14 mouse cellular contexts compared by ENCODE assay signal in the genomic region with DNA sequence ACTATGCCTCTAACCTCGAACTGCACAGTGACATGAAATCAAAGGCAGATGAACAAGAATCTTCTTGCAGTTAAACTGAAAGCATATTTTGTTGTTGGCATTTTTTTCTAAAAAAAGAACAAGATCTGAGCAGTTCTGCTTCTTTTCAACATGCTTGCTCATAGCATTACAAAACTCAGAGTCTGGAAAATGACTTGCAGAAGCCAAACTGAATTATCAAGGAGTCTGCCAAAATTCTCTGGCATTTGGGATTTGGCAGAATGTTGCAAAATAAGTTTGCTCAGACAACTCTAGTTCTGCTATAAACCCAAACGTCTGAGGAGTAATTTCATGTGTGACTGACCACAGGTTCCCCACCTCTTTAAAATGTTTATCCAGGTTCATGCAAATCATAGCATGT.
DNase-seq lines count a peak whose midpoint lies in the region; ATAC-seq lines count a peak whose summit lies in the region.
"Had no signal": no experiment of that assay in that cellular context is flagged by ENCODE, and none has a peak within 500 bp of the region (broad histone marks: within the 10 kb centered on the region; RNA-seq: fewer than 3 reads in every experiment).

No protein-coding gene starts in this region.

- no peak for ATAC-seq in forebrain, embryonic 14.5 days
- ATAC-seq in heart, embryonic 12.5 days (ENCODE audit: insufficient number of reproducible peaks, low FRiP score): no peak
- no peak for ATAC-seq in kidney, embryonic 16.5 days (ENCODE audit: low FRiP score, low TSS enrichment)
- ATAC-seq: hindbrain, embryonic 16.5 days had no signal

- H3K36me3 ChIP-seq in forebrain, embryonic 14.5 days (ENCODE audit: control insufficient read depth, insufficient read depth, low read length): no peaks in the 10 kb centered on the region
- no peaks in the 10 kb centered on the region for H3K36me3 ChIP-seq in forebrain, embryonic 10.5 days (replicated peaks)
- no peaks in the 10 kb centered on the region for H3K36me3 ChIP-seq in heart, embryonic 12.5 days
- H3K36me3 ChIP-seq in kidney, embryonic 16.5 days (ENCODE audit: insufficient read depth, low read length): no peaks in the 10 kb centered on the region
- H3K36me3 ChIP-seq: stomach, embryonic 15.5 days had no signal

- whole genome bisulfite sequencing in forebrain, embryonic 14.5 days: 69% methylated on average over 2 of the region's 2 CpGs
- WGBS in forebrain, embryonic 10.5 days: 75% methylated on average over 2 of the region's 2 CpGs
- WGBS in heart, embryonic 12.5 days: 53% methylated on average over 2 of the region's 2 CpGs
- 29% methylated on average over 2 of the region's 2 CpGs for WGBS in kidney, embryonic 16.5 days

- H3K9me3 ChIP-seq in forebrain, embryonic 14.5 days (replicated peaks; ENCODE audit: control insufficient read depth, low read length): no peaks in the 10 kb centered on the region
- H3K9me3 ChIP-seq in forebrain, embryonic 10.5 days: no peaks in the 10 kb centered on the region
- H3K9me3 ChIP-seq in heart, embryonic 12.5 days (replicated peaks): no peaks in the 10 kb centered on the region
- no peaks in the 10 kb centered on the region for H3K9me3 ChIP-seq in kidney, embryonic 16.5 days (ENCODE audit: low read length)
- H3K9me3 ChIP-seq: stomach, embryonic 15.5 days had no signal

- H3K4me2 ChIP-seq in forebrain, embryonic 14.5 days (ENCODE audit: low read length): no peak overlapping the region
- no peak overlapping the region for H3K4me2 ChIP-seq in heart, embryonic 12.5 days
- H3K4me2 ChIP-seq in kidney, embryonic 16.5 days (replicated peaks; ENCODE audit: low read depth, low read length): no peak overlapping the region
- H3K4me2 ChIP-seq: midbrain, embryonic 11.5 days; stomach, embryonic 15.5 days had no signal

- no peaks in the 10 kb centered on the region for H3K4me1 ChIP-seq in forebrain, embryonic 14.5 days (ENCODE audit: control insufficient read depth, insufficient read depth, low read length)
- H3K4me1 ChIP-seq in forebrain, embryonic 10.5 days: no peaks in the 10 kb centered on the region
- H3K4me1 ChIP-seq in heart, embryonic 12.5 days (replicated peaks): no peaks in the 10 kb centered on the region
- no peaks in the 10 kb centered on the region for H3K4me1 ChIP-seq in kidney, embryonic 16.5 days (ENCODE audit: insufficient read depth, low read length)
- H3K4me1 ChIP-seq: stomach, embryonic 15.5 days had no signal

- H3K9ac ChIP-seq in forebrain, embryonic 14.5 days (ENCODE audit: low read length): no peak overlapping the region
- H3K9ac ChIP-seq in heart, embryonic 12.5 days: no peak overlapping the region
- H3K9ac ChIP-seq in kidney, embryonic 16.5 days (replicated peaks; ENCODE audit: low read length): no peak overlapping the region
- H3K9ac ChIP-seq: stomach, embryonic 15.5 days had no signal

- no peak overlapping the region for H3K27ac ChIP-seq in forebrain, embryonic 14.5 days (ENCODE audit: low read depth, low read length)
- no peak overlapping the region for H3K27ac ChIP-seq in forebrain, embryonic 10.5 days
- no peak overlapping the region for H3K27ac ChIP-seq in heart, embryonic 12.5 days (ENCODE audit: poor library complexity, severe bottlenecking)
- H3K27ac ChIP-seq in kidney, embryonic 16.5 days (ENCODE audit: low read length): no peak overlapping the region
- H3K27ac ChIP-seq: kidney, postnatal 0 days; stomach, embryonic 15.5 days had no signal

- H3K4me3 ChIP-seq in forebrain, embryonic 14.5 days (ENCODE audit: low read depth, low read length): no peak overlapping the region
- no peak overlapping the region for H3K4me3 ChIP-seq in forebrain, embryonic 10.5 days
- no peak overlapping the region for H3K4me3 ChIP-seq in heart, embryonic 12.5 days
- no peak overlapping the region for H3K4me3 ChIP-seq in kidney, embryonic 16.5 days (ENCODE audit: low read length)
- H3K4me3 ChIP-seq: stomach, embryonic 15.5 days had no signal

- peak; percentile 26 for DNase-seq in forebrain, embryonic 14.5 days (ENCODE audit: low spot score)
- no peak for DNase-seq in forebrain, embryonic 10.5 days (ENCODE audit: extremely low spot score, low spot score)
- peak; percentile 21 to 31 for DNase-seq in heart, adult 9 months (ENCODE audit: low spot score in 2 of 2)
- peak; percentile 11 for DNase-seq in ovary, postnatal 14 days (ENCODE audit: low spot score)
- no peak for DNase-seq in ovary, postnatal 36 days (ENCODE audit: low spot score)
- peak; percentile 50 for DNase-seq in lung, postnatal 25 days (ENCODE audit: low spot score)
- DNase-seq: adrenal gland, postnatal 25 days; cerebellum, adult 18-20 months had no signal

- H3K27me3 ChIP-seq in forebrain, embryonic 14.5 days (replicated peaks; ENCODE audit: control insufficient read depth, insufficient read depth, low read length): no peaks in the 10 kb centered on the region
- no peaks in the 10 kb centered on the region for H3K27me3 ChIP-seq in forebrain, embryonic 10.5 days (ENCODE audit: poor library complexity, severe bottlenecking)
- H3K27me3 ChIP-seq in heart, embryonic 12.5 days (replicated peaks): no peaks in the 10 kb centered on the region
- no peaks in the 10 kb centered on the region for H3K27me3 ChIP-seq in kidney, embryonic 16.5 days (ENCODE audit: insufficient read depth, low read length)
- H3K27me3 ChIP-seq: stomach, embryonic 15.5 days had no signal

Comparison
In these comparisons a context has a peak if more than half of its experiments do, and no peak if none do; other contexts are left out.
1. DNase-seq: peak in forebrain, embryonic 14.5 days (single experiment), heart, adult 9 months (2 of 2), ovary, postnatal 14 days (single experiment) and lung, postnatal 25 days (single experiment); none in forebrain, embryonic 10.5 days (single experiment) and ovary, postnatal 36 days (single experiment).